Mouse (Mus musculus) embryonic stem cell, embryonic (primary cell): ENCODE data around the gene Ap3b2.

Experiments used
- CTCF ChIA-PET, 4 experiments: fragments of 300-600 bp in 2 of 4; fragments of 350-600 bp in 2 of 4; sonication (Branson Sonifier 250); formaldehyde crosslinking; loops; one replicate each; lab custom pipeline; 2022; ENCODE audit warnings: inconsistent platforms in 2 of 4; lab: Charles Lee
- POLR2A ChIA-PET, 4 experiments: fragments of 300-600 bp in 2 of 4; fragments of 350-600 bp in 2 of 4; sonication (Branson Sonifier 250); formaldehyde crosslinking; loops; one replicate each; lab custom pipeline; 2022; ENCODE audit warnings: antibody characterized with exemption in 4 of 4, inconsistent platforms in 1 of 4; lab: Charles Lee

Gene Ap3b2

GRCm38 (mm10) chr7:81498181-81498580 is 4.5 kb upstream of the Ap3b2 start, which contains the start of gene BC048679:
BC048679 (minus strand) TSS chr7:81498281.
- POLR2A ChIA-PET, result interaction anchor here in 2 of 4 experiments (0.6 to 1.4 kb wide), 4 partner anchors 9 to 17 kb away, joined by 3 to 6 read pairs (median 5); no protein-coding TSS in a partner anchor
- CTCF ChIA-PET, result interaction anchor here in 1 of 4 experiments (0.6 kb wide), 1 partner anchor 370 kb away, joined by 7 read pairs; no protein-coding TSS in a partner anchor

- ChIA-PET CTCF (no interaction called here), POLR2A (interaction anchor here in 2 of 4 experiments (0.5 to 2.5 kb wide), 9 partner anchors 12 to 619 kb away, joined by 3 to 6 read pairs (median 5); partner anchors contain the start of gene Rps17 (in 1 of the 2))
Observed at GRCm38 (mm10) chr7:81497171-81497570, 3.4 kb upstream of the Ap3b2 start.

DNA sequence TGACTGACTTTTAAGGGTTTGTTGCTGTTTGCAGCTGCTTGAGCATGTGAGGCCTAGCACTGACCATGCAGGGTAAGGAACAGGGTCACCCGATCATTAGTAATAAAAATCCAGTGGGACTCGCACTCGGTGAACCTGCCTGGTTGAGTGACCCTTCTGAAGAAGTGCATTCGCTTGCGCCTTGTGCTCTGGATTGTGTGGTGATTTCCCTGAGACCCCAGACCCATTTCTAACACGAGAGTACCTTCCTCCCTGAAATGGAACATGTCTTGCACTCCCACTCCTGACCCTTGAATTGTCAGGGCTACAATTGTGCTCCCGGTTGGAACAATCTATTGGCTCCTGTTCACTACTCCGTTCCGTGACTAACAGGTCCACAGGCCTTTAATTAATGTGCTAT is 1.1 kb downstream of the Ap3b2 start:
- CTCF ChIA-PET, result interaction anchor here in 1 of 4 experiments (1.0 to 1.8 kb wide), 5 partner anchors 10 to 151 kb away, joined by 3 to 7 read pairs (median 3); no protein-coding TSS in a partner anchor
- POLR2A ChIA-PET, result interaction anchor here (0.6 to 2.6 kb wide), 27 partner anchors 9 to 575 kb away, joined by 3 to 34 read pairs (median 4); partner anchors contain the start of genes Rps17 (in 3 of the 4), Cpeb1 (in 1 of the 4) and Whamm (in 1 of the 4)

GRCm38 (mm10) chr7:81489649-81490048 is 4.1 kb downstream of the Ap3b2 start:
- CTCF ChIA-PET, result interaction anchor here in 1 of 4 experiments (1.2 kb wide), 1 partner anchor 9 kb away, joined by 3 read pairs; no protein-coding TSS in a partner anchor

DNA sequence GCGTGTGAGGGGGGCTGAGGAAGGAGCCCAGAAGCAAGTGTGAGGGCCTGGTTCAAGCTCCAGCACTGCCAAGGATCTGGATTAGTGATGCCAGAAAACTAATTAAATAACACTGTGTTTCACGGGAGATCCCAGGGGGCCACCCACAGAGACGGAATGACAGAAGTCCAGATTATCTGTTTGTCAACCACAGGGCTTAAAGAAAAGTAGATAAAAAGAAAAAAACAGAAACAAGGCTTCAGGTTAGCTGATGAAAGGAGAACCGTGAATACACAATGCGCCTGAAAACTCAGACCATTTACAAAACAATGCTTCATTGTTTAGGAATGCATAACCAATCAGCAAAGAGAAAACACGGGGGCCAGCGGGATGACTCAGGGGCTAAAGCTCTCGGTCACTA is 12.9 kb downstream of the Ap3b2 start:
- CTCF ChIA-PET, result interaction anchor here in 2 of 4 experiments (1.0 to 2.0 kb wide), 6 partner anchors 8 to 141 kb away, joined by 3 to 5 read pairs (median 3); no protein-coding TSS in a partner anchor
- POLR2A ChIA-PET, result interaction anchor here (0.7 to 4.5 kb wide), 72 partner anchors 9 to 781 kb away, joined by 3 to 34 read pairs (median 4); partner anchors contain the start of genes Ap3b2 (in 4 of the 4), Whamm (in 3 of the 4), Cpeb1 (in 2 of the 4) and Rps17 (in 2 of the 4)

More at GRCm38 (mm10) chr7:81489649-81490048, 4.1 kb downstream of the Ap3b2 start:
- POLR2A ChIA-PET, result interaction anchor here in 3 of 4 experiments (0.5 to 2.1 kb wide), 7 partner anchors 9 to 273 kb away, joined by 3 to 19 read pairs (median 6); partner anchors contain the start of gene Ramac (in 1 of the 3)

DNA sequence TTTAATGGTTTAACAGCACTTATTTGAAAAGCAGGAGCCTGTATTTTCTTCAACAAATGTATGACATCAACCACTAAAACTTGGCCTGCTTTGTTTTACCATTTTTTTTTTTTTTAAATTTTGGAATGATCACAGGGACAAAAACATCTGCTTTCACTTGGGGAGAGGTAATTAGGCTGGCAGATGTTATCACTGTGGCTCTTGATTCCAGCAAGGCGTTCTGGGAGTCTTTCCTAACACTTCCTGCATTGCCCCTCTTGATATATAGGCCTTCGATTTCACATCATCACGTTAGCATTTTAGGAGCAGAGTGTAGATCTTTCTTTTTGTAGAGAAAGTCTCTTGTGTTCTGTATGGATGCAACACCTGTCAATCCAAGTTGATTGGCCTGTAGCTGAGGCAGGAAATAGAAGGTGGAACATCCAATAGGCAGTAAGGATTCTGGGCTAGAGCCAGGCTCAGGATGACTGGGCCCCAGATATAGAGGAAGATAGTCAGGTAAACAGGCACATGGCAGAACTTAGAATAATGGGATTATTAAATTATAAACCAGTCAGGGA is 14.1 kb downstream of the Ap3b2 start:
- POLR2A ChIA-PET, result interaction anchor here in 3 of 4 experiments (0.6 to 4.5 kb wide), 29 partner anchors 8 to 533 kb away, joined by 3 to 34 read pairs (median 7); partner anchors contain the start of genes Whamm (in 3 of the 3), Cpeb1 (in 2 of the 3), Ap3b2 (in 1 of the 3) and BC048679 (in 1 of the 3)
- CTCF ChIA-PET, result interaction anchor here in 2 of 4 experiments (0.7 to 2.0 kb wide), 4 partner anchors 13 to 140 kb away, joined by 3 to 5 read pairs (median 3); no protein-coding TSS in a partner anchor

- CTCF ChIA-PET, result interaction anchor here in 3 of 4 experiments (0.7 to 2.0 kb wide), 7 partner anchors 15 to 93 kb away, joined by 3 to 7 read pairs (median 3); partner anchors contain the start of genes Ap3b2 (in 1 of the 3) and Whamm (in 1 of the 3)
- POLR2A ChIA-PET, result interaction anchor here in 3 of 4 experiments (1.0 to 4.5 kb wide), 16 partner anchors 8 to 136 kb away, joined by 3 to 33 read pairs (median 5); partner anchors contain the start of genes Rps17 (in 2 of the 3), Whamm (in 2 of the 3), Ap3b2 (in 1 of the 3) and Cpeb1 (in 1 of the 3)
Observed at GRCm38 (mm10) chr7:81478261-81478660, 15.5 kb downstream of the Ap3b2 start.

GRCm38 (mm10) chr7:81476833-81477232 is 16.9 kb downstream of the Ap3b2 start:
- POLR2A ChIA-PET, result interaction anchor here in 2 of 4 experiments (0.6 to 3.7 kb wide), 17 partner anchors 13 to 645 kb away, joined by 3 to 16 read pairs (median 6); partner anchors contain the start of genes Rps17 (in 2 of the 2), Whamm (in 2 of the 2), Ap3b2 (in 1 of the 2) and Ramac (in 1 of the 2)
- CTCF ChIA-PET, result interaction anchor here in 2 of 4 experiments (0.6 to 2.0 kb wide), 5 partner anchors 17 to 1001 kb away, joined by 3 to 11 read pairs (median 6); partner anchors contain the start of gene Ap3b2 (in 1 of the 2)

DNA sequence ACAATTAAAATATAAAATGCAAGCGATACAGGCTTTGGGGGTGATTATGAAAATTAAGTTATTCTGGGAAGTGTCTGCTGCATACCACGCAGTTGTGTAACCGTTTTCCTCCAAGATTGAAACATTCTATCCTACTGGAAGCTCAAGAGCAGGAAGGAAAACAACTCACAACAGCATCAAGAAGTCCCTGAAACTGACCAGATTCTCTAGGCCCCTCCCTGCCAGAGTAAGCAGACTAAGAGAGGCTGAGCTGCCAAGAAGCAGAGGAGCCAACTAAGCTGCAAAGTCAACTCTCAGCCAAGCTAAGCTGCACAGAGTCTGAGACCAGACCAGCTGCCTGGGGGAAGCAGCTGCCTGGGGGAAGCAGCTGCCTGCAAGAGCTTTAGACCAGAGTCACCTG is 18.5 kb downstream of the Ap3b2 start:
- ChIA-PET CTCF (interaction anchor here in 1 of 4 experiments (0.6 kb wide), 1 partner anchor 151 kb away, joined by 4 read pairs; no protein-coding TSS in a partner anchor), POLR2A (no interaction called here)

- ChIA-PET POLR2A (no interaction called here), CTCF (interaction anchor here in 1 of 4 experiments (0.6 kb wide), 1 partner anchor 50 kb away, joined by 3 read pairs; no protein-coding TSS in a partner anchor)
Observed at GRCm38 (mm10) chr7:81464906-81465450, 28.7 kb downstream of the Ap3b2 start.

- CTCF ChIA-PET, result no interaction called here
Observed at GRCm38 (mm10) chr7:81464116-81464515, 29.6 kb downstream of the Ap3b2 start.

GRCm38 (mm10) chr7:81462815-81463214 is 30.9 kb downstream of the Ap3b2 start:
- POLR2A ChIA-PET, result no interaction called here
- CTCF ChIA-PET, result no interaction called here

More at GRCm38 (mm10) chr7:81464116-81464515, 29.6 kb downstream of the Ap3b2 start:
- POLR2A ChIA-PET, result interaction anchor here in 1 of 4 experiments (0.8 kb wide), 1 partner anchor 51 kb away, joined by 3 read pairs; no protein-coding TSS in a partner anchor

DNA sequence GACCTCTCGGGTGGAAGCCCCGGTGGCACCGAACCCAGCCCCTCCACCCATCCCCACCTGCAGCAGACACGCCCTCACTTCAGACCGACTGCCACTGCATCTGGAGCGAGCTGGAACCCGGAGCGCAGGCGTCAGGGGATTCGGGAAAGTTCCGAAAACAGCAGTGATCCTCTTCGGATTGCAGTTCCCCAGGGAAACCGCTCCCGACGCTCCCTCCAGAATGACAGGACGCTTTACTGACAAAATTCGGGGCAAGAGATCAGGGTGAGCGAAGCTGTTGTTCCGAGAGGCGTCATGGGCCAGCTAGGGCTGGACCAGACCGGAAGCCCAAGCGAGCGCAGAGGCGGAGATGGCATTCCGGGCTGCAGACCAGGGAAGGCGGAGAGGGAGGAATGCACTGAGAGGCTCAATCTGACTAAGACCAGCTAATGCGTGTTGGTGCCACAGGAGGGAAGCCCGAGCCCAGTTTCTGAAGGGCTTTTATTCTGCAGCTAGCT is 38.5 kb downstream of the Ap3b2 start, which contains the start of gene Cpeb1:
TSS of gene Cpeb1 (minus strand) at position 311 of the 497 bp plus-strand sequence.
- CTCF ChIA-PET, result interaction anchor here (0.5 to 1.8 kb wide), 13 partner anchors 32 to 823 kb away, joined by 3 to 18 read pairs (median 3); partner anchors contain the start of gene Whamm (in 2 of the 4)
- POLR2A ChIA-PET, result interaction anchor here in 3 of 4 experiments (0.7 to 3.0 kb wide), 18 partner anchors 17 to 412 kb away, joined by 3 to 33 read pairs (median 4); partner anchors contain the start of genes Ramac (in 2 of the 3), Rps17 (in 1 of the 3) and Whamm (in 1 of the 3)

GRCm38 (mm10) chr7:81454331-81455039 is 39.2 kb downstream of the Ap3b2 start:
- CTCF ChIA-PET, result interaction anchor here in 3 of 4 experiments (0.6 to 1.4 kb wide), 9 partner anchors 67 to 1294 kb away, joined by 3 to 9 read pairs (median 3); no protein-coding TSS in a partner anchor

DNA sequence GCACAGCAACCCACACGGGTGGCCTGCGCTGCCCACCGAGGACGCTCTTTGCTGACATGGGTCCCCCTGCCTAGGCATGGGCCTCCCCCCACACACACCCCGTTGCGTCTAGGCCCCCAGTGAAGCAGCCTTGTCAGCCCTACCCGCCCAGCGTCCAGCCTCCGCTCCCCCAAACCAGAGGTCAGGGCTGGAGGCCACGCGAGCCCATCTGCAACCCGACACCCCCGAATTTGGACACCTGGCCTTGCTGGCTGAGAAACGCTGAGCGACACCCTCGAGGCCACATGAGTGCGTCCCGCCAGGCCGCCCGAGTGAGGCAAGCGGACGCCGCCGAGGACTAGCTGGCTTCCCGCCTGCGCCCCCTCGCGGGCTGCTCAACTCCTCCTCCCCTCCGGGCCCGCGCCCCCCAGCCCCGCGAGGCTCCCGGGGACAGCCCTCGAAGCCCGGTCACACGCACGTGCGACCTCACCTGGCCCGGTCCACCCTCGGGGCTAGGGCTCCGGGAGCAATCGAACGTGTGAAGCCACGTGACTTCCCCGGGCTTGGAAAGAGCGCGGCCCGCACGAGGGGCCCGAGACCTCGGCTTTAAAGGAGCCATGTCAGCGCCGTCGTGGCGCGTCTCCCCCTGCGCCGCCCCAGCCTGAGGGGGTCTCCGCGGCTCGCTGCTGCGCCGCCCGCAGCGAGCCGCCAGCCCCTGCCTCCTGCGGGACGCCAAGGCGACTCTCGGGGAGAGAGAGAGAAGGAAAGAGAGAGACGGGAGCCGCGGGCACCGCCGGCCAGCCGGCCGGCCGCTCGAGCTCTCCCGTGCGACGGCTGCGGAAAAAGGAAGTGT is 40.1 kb downstream of the Ap3b2 start:
- POLR2A ChIA-PET, result interaction anchor here in 3 of 4 experiments (0.7 to 3.0 kb wide), 8 partner anchors 23 to 251 kb away, joined by 3 to 33 read pairs (median 6); partner anchors contain the start of gene Whamm (in 1 of the 3)
- CTCF ChIA-PET, result interaction anchor here in 3 of 4 experiments (0.6 to 1.4 kb wide), 8 partner anchors 68 to 1293 kb away, joined by 3 to 9 read pairs (median 3); partner anchors contain the start of gene Whamm (in 1 of the 3)

More at GRCm38 (mm10) chr7:81454331-81455039, 39.2 kb downstream of the Ap3b2 start:
- POLR2A ChIA-PET, result interaction anchor here in 3 of 4 experiments (0.7 to 3.0 kb wide), 18 partner anchors 17 to 413 kb away, joined by 3 to 33 read pairs (median 3); partner anchors contain the start of genes Whamm (in 2 of the 3), Ramac (in 1 of the 3) and Rps17 (in 1 of the 3)
